Mouse (Mus musculus) right cerebral cortex, postnatal 4 days (tissue): ENCODE results near the gene Dzip1.

Experiments used
- DNase-seq: peaks from one replicate; pipeline ENCODE4 v3.0.0-alpha.2; 2022

The Dzip1 gene

DNA sequence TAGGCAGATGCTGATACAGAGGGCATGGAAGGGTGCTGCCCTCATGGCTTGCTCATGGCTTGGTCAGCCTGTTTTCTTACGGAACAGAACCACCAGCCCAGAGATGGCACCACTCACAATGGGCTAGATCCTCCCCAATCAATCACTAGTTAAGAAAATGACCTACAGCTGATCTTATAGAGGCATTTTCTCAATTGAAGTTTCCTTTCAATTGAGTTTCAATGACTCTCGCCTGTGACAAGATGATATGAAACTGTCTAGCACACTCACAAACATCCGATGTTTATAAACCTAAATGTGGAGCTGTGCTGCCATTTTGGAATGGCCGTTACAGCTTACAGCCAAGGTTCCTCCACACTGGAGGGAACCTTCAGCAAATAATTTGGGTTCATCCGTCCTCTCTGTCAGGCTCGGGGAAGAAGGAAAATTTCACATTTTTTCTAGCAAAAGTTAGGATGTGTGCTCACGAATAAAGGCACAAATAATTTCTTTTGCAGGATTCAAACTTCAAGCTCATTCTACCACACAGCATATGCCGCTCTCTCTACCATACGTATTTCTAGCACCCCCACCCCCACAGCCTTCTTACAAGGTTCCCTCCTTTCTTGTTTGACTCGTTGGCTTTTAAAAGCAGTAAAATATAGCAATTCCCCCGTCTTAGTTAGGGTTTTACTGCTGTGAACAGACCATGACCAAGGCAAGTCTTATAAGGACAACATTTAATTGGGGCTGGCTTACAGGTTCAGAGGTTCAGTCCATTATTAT, 95.7 kb downstream of the Dzip1 start:
- no peak for DNase-seq

DNA sequence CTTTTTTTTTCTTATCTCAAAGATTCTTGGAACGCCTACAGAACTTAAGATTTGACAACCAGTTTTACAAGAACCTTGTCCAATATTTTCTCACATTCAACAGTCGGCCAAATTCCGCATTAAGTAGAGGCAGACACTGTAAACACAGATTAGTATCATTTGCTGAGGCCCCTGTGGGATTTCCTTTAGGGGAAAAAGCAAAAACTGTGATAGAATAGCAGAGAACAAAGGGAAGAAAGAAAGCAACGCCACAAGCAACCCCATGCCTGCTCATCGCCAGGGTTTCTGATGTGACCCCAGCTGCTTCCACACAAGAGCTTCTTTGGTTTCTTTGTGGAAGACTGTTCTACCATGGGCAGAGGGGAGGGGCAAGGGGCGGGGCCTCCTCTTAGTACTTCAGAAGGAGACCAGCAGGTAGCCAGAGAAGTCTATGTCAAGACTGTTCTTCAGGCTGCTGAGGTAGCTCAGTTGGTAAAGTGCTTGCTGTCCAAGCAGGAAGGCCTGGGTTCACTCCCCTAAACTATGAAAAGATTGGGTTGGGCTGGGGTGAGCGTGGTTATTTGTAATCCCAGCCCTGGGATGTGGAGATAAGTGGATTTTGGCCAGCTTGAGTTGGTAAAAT, 97.9 kb downstream of the Dzip1 start:
- DNase-seq = no peak

DNA sequence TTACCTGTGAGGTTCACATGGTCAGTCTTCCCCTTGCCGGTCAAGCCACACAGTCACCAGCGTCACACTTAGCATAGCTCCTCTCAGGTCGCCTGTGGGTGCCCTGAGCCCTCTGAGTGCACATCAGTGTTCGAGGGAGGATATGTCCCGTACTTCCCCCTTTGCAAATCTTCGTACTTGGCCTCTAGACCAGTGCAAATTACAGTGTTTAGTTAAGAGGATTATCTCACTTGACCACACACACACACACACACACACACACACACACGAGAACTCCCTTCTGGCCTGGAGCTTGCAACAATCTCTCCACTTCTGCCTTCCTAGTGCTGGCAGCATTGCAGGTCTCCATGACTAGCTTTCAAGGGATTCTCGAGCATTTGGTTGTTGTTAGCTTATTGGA, 98.9 kb downstream of the Dzip1 start:
- DNase-seq = no peak
